Mouse (Mus musculus) limb, embryonic 13.5 days (tissue): Measurements from ENCODE around the gene Vmn2r80. TPM values are rescaled to one million over a fixed set of nuclear protein-coding genes. Genes with fewer than 3 reads are reported as not detected.
"Not testable (repeated sequence)": the region's sequence is repeated elsewhere in the genome, so short reads cannot be mapped to it uniquely, and the experiment has no call there.

Experiments
- ATAC-seq: fragments of 200-750 bp; cut with Nextera tagmentation; 2 replicates; pipeline ENCODE4 v1.8.0; 2017; ENCODE audit warnings: low read depth, moderate number of reproducible peaks, moderate TSS enrichment; ENCODE audit not compliant: low FRiP score
- H3K27ac ChIP-seq: fragments of 300-500 bp; sonication (generic); 2 replicates; pipeline ENCODE4 v1.5.1; 2015; ENCODE audit warnings: inconsistent platforms, mild to moderate bottlenecking, moderate library complexity
- H3K27me3 ChIP-seq: fragments of 300-500 bp; sonication (generic); 2 replicates; pipeline ENCODE4 v1.6.1; 2015; ENCODE audit warnings: mild to moderate bottlenecking, inconsistent platforms
- H3K36me3 ChIP-seq: fragments of 300-500 bp; sonication (generic); 2 replicates; pipeline ENCODE4 v1.6.1; 2015; ENCODE audit warnings: inconsistent platforms, mild to moderate bottlenecking, moderate library complexity
- H3K4me1 ChIP-seq: fragments of 300-500 bp; sonication (generic); 2 replicates; pipeline ENCODE4 v1.6.1; 2015; ENCODE audit warnings: inconsistent platforms
- H3K4me2 ChIP-seq: fragments of 300-500 bp; sonication (generic); replicated peaks from 2 replicates; pipeline ENCODE4 v1.6.1; 2015; ENCODE audit warnings: inconsistent platforms, mild to moderate bottlenecking, moderate library complexity
- H3K4me3 ChIP-seq: fragments of 300-500 bp; sonication (generic); 2 replicates; pipeline ENCODE4 v1.5.1; 2015; ENCODE audit warnings: moderate library complexity, mild to moderate bottlenecking, inconsistent platforms
- H3K9ac ChIP-seq: fragments of 300-500 bp; sonication (generic); 2 replicates; pipeline ENCODE4 v1.6.1; 2015; ENCODE audit warnings: mild to moderate bottlenecking, inconsistent platforms
- H3K9me3 ChIP-seq: fragments of 300-500 bp; sonication (generic); 2 replicates; pipeline ENCODE4 v1.6.1; 2016; ENCODE audit warnings: inconsistent platforms
- WGBS: fragments of 180-500 bp; shearing (Covaris S2); methylation state at CpG from one replicate; pipeline ENCODE4 v1.1.7; 2015; 5-methylcytosine and 5-hydroxymethylcytosine counted together
- polyA plus RNA-seq: library from polyadenylated mRNA; unstranded; fragments of >200 nt; fragmentation: Nextera tagmentation; extraction: Ambion mirVana; gene quantifications from 2 replicates; pipeline ENCODE4 v1.2.1, GENCODE M21; 2015

The Vmn2r80 gene
- polyA plus RNA-seq: not detected in 2 replicates

- WGBS: 75% methylated on average over 4 of the region's 4 CpGs
- H3K36me3 ChIP-seq, H3K9ac ChIP-seq, H3K27me3 ChIP-seq, H3K4me2 ChIP-seq, H3K4me1 ChIP-seq, H3K9me3 ChIP-seq, H3K4me3 ChIP-seq, ATAC-seq, H3K27ac ChIP-seq: not testable (repeated sequence)
These were observed at the start of gene Vmn2r80 for GRCm38 (mm10) chr10:79148469-79148868. Vmn2r80 (plus strand) TSS chr10:79148769.

- no peak overlapping the region for H3K4me3 ChIP-seq
- H3K27ac ChIP-seq: peak overlapping the region; percentile 52; the same call in 1 of the 2 replicates
- peak; percentile 87 for ATAC-seq
- H3K36me3 ChIP-seq: no peaks in the 10 kb centered on the region
- H3K27me3 ChIP-seq: no peaks in the 10 kb centered on the region
- WGBS: 61% methylated on average over 8 of the region's 8 CpGs
- H3K4me1 ChIP-seq: peaks cover 12% of the 10 kb centered on the region
- no peak overlapping the region for H3K4me2 ChIP-seq
- H3K9me3 ChIP-seq: no peaks in the 10 kb centered on the region
- H3K9ac ChIP-seq: no peak overlapping the region
These were observed 42.0 kb upstream of the Vmn2r80 start for GRCm38 (mm10) chr10:79106325-79107282.

- no peak overlapping the region for H3K9ac ChIP-seq
- H3K4me1 ChIP-seq: peaks cover 12% of the 10 kb centered on the region
- WGBS: 72% methylated on average over 2 of the region's 2 CpGs
- H3K36me3 ChIP-seq: no peaks in the 10 kb centered on the region
- H3K9me3 ChIP-seq: no peaks in the 10 kb centered on the region
- no peak overlapping the region for H3K4me3 ChIP-seq
- H3K27me3 ChIP-seq: no peaks in the 10 kb centered on the region
- no peak overlapping the region for H3K27ac ChIP-seq
- no peak overlapping the region for H3K4me2 ChIP-seq
- ATAC-seq: no peak
These were observed 41.0 kb upstream of the Vmn2r80 start for GRCm38 (mm10) chr10:79107531-79107930.

GRCm38 (mm10) chr10:79109156-79109555, 39.4 kb upstream of the Vmn2r80 start:
- no peak for ATAC-seq
- no peak overlapping the region for H3K4me3 ChIP-seq
- WGBS: 76% methylated on average over 1 of the region's 1 CpGs

GRCm38 (mm10) chr10:79110482-79110881, 38.1 kb upstream of the Vmn2r80 start:
- no peak overlapping the region for H3K4me3 ChIP-seq
- H3K9me3 ChIP-seq: no peaks in the 10 kb centered on the region
- H3K27me3 ChIP-seq: no peaks in the 10 kb centered on the region
- no peaks in the 10 kb centered on the region for H3K36me3 ChIP-seq
- ATAC-seq: no peak
- no peak overlapping the region for H3K9ac ChIP-seq
- no peak overlapping the region for H3K4me2 ChIP-seq
- no peak overlapping the region for H3K27ac ChIP-seq
- 87% methylated on average over 5 of the region's 5 CpGs for WGBS
- peaks cover 12% of the 10 kb centered on the region for H3K4me1 ChIP-seq

More at GRCm38 (mm10) chr10:79109156-79109555, 39.4 kb upstream of the Vmn2r80 start:
- H3K9ac ChIP-seq: no peak overlapping the region
- H3K36me3 ChIP-seq: no peaks in the 10 kb centered on the region
- H3K9me3 ChIP-seq: no peaks in the 10 kb centered on the region
- H3K27me3 ChIP-seq: no peaks in the 10 kb centered on the region
- peaks cover 12% of the 10 kb centered on the region for H3K4me1 ChIP-seq
- H3K27ac ChIP-seq: no peak overlapping the region
- no peak overlapping the region for H3K4me2 ChIP-seq

- Histone ChIP-seq H3K27ac (no peak overlapping the region), H3K4me2 (no peak overlapping the region), H3K36me3 (no peaks in the 10 kb centered on the region), H3K27me3 (no peaks in the 10 kb centered on the region), H3K9me3 (no peaks in the 10 kb centered on the region), H3K4me1 (peaks cover 4% of the 10 kb centered on the region), H3K9ac (no peak overlapping the region), H3K4me3 (no peak overlapping the region)
- ATAC-seq: no peak
- 71% methylated on average over 1 of the region's 1 CpGs for WGBS
These were observed 33.5 kb upstream of the Vmn2r80 start for GRCm38 (mm10) chr10:79115085-79115484.

- Histone ChIP-seq H3K27me3 (no peaks in the 10 kb centered on the region), H3K4me3 (no peak overlapping the region), H3K36me3 (no peaks in the 10 kb centered on the region), H3K4me2 (no peak overlapping the region), H3K9me3 (no peaks in the 10 kb centered on the region), H3K4me1 (peaks cover 4% of the 10 kb centered on the region), H3K9ac (no peak overlapping the region), H3K27ac (peak overlapping the region; percentile 34; the same call in 1 of the 2 replicates)
- peak; percentile 72 for ATAC-seq
- 32% methylated on average over 4 of the region's 4 CpGs for WGBS
These were observed 32.3 kb upstream of the Vmn2r80 start for GRCm38 (mm10) chr10:79116125-79116849.

GRCm38 (mm10) chr10:79151602-79152001, 3.0 kb downstream of the Vmn2r80 start:
- no peaks in the 10 kb centered on the region for H3K4me1 ChIP-seq
- H3K9ac ChIP-seq: no peak overlapping the region
- no peak overlapping the region for H3K4me3 ChIP-seq
- ATAC-seq: no peak
- no peaks in the 10 kb centered on the region for H3K27me3 ChIP-seq
- no peaks in the 10 kb centered on the region for H3K9me3 ChIP-seq
- H3K4me2 ChIP-seq: no peak overlapping the region
- H3K27ac ChIP-seq: no peak overlapping the region
- no peaks in the 10 kb centered on the region for H3K36me3 ChIP-seq

- not testable (repeated sequence) for ATAC-seq, H3K9ac ChIP-seq, H3K9me3 ChIP-seq, H3K4me3 ChIP-seq, H3K4me2 ChIP-seq, H3K27me3 ChIP-seq, H3K36me3 ChIP-seq, H3K27ac ChIP-seq, H3K4me1 ChIP-seq
- WGBS: 86% methylated on average over 1 of the region's 1 CpGs
These were observed 51.4 kb downstream of the Vmn2r80 start for GRCm38 (mm10) chr10:79199973-79200372.

- Histone ChIP-seq H3K36me3 (no peaks in the 10 kb centered on the region), H3K9ac (no peak overlapping the region), H3K27ac (no peak overlapping the region), H3K9me3 (no peaks in the 10 kb centered on the region), H3K4me1 (no peaks in the 10 kb centered on the region), H3K27me3 (no peaks in the 10 kb centered on the region), H3K4me2 (no peak overlapping the region), H3K4me3 (no peak overlapping the region)
- ATAC-seq: no peak
These were observed 71.9 kb downstream of the Vmn2r80 start for GRCm38 (mm10) chr10:79220432-79220831.

GRCm38 (mm10) chr10:79221606-79222005, 73.0 kb downstream of the Vmn2r80 start:
- Histone ChIP-seq H3K27ac (no peak overlapping the region), H3K4me2 (no peak overlapping the region), H3K36me3 (no peaks in the 10 kb centered on the region), H3K9ac (no peak overlapping the region), H3K27me3 (no peaks in the 10 kb centered on the region), H3K4me3 (no peak overlapping the region), H3K9me3 (no peaks in the 10 kb centered on the region), H3K4me1 (no peaks in the 10 kb centered on the region)
- ATAC-seq: no peak

- Histone ChIP-seq H3K4me2 (no peak overlapping the region), H3K4me3 (no peak overlapping the region), H3K27me3 (no peaks in the 10 kb centered on the region), H3K27ac (no peak overlapping the region), H3K9me3 (no peaks in the 10 kb centered on the region), H3K36me3 (no peaks in the 10 kb centered on the region), H3K4me1 (no peaks in the 10 kb centered on the region), H3K9ac (no peak overlapping the region)
- 64% methylated on average over 7 of the region's 7 CpGs for WGBS
- no peak for ATAC-seq
These were observed 73.6 kb downstream of the Vmn2r80 start for GRCm38 (mm10) chr10:79222214-79222613.
